Mouse (Mus musculus): ENCODE measurements around the gene Slamf9.

The Slamf9 gene

GRCm38 (mm10) chr1:172475054-172475741, at the start of gene Slamf9:
Gene Slamf9, plus strand, starts transcription at chr1:172475358.
- DNase-seq (ENCODE audit: low spot score) = no peak

GRCm38 (mm10) chr1:172426419-172426818, 48.7 kb upstream of the Slamf9 start:
- no peak for DNase-seq (ENCODE audit: low spot score)

GRCm38 (mm10) chr1:172427841-172428240, 47.3 kb upstream of the Slamf9 start:
- DNase-seq (ENCODE audit: low spot score) = no peak

- no peak for DNase-seq (ENCODE audit: low spot score)
Observed at GRCm38 (mm10) chr1:172428614-172429013, 46.5 kb upstream of the Slamf9 start.

GRCm38 (mm10) chr1:172430731-172431220, 44.4 kb upstream of the Slamf9 start:
- DNase-seq (ENCODE audit: low spot score) = no peak

- DNase-seq (ENCODE audit: low spot score) = no peak
Observed at GRCm38 (mm10) chr1:172431836-172432586, 43.1 kb upstream of the Slamf9 start.

- no peak for DNase-seq (ENCODE audit: low spot score)
Observed at GRCm38 (mm10) chr1:172432587-172432955, 42.6 kb upstream of the Slamf9 start.

GRCm38 (mm10) chr1:172433012-172433850, 41.9 kb upstream of the Slamf9 start:
- no peak for DNase-seq (ENCODE audit: low spot score)

GRCm38 (mm10) chr1:172433851-172434165, 41.4 kb upstream of the Slamf9 start:
- no peak for DNase-seq (ENCODE audit: low spot score)

GRCm38 (mm10) chr1:172436785-172437184, 38.4 kb upstream of the Slamf9 start:
- no peak for DNase-seq (ENCODE audit: low spot score)

- no peak for DNase-seq (ENCODE audit: low spot score)
Observed at GRCm38 (mm10) chr1:172438621-172439020, 36.5 kb upstream of the Slamf9 start.

- DNase-seq (ENCODE audit: low spot score) = no peak
Observed at GRCm38 (mm10) chr1:172440521-172440920, 34.6 kb upstream of the Slamf9 start.

- no peak for DNase-seq (ENCODE audit: low spot score)
Observed at GRCm38 (mm10) chr1:172441935-172442445, 33.2 kb upstream of the Slamf9 start.

GRCm38 (mm10) chr1:172450226-172450625, 24.9 kb upstream of the Slamf9 start:
- no peak for DNase-seq (ENCODE audit: low spot score)

- no peak for DNase-seq (ENCODE audit: low spot score)
Observed at GRCm38 (mm10) chr1:172450848-172451470, 24.2 kb upstream of the Slamf9 start.

- no peak for DNase-seq (ENCODE audit: low spot score)
Observed at GRCm38 (mm10) chr1:172452911-172453310, 22.2 kb upstream of the Slamf9 start.

- DNase-seq (ENCODE audit: low spot score) = no peak
Observed at GRCm38 (mm10) chr1:172453810-172454209, 21.3 kb upstream of the Slamf9 start.

GRCm38 (mm10) chr1:172455416-172455815, 19.7 kb upstream of the Slamf9 start:
- no peak for DNase-seq (ENCODE audit: low spot score)

- no peak for DNase-seq (ENCODE audit: low spot score)
Observed at GRCm38 (mm10) chr1:172456001-172456677, 19.0 kb upstream of the Slamf9 start.

- DNase-seq (ENCODE audit: low spot score) = no peak
Observed at GRCm38 (mm10) chr1:172457196-172457595, 18.0 kb upstream of the Slamf9 start.

- no peak for DNase-seq (ENCODE audit: low spot score)
Observed at GRCm38 (mm10) chr1:172458041-172458440, 17.1 kb upstream of the Slamf9 start.

Data from ovary, postnatal 10 days (tissue).